Mouse (Mus musculus): Measurements from ENCODE around the gene Zbtb24. TPM values are rescaled to one million over a fixed set of nuclear protein-coding genes. Genes with fewer than 3 reads are reported as not detected.
"Not testable (repeated sequence)": the region's sequence is repeated elsewhere in the genome, so short reads cannot be mapped to it uniquely, and the experiment has no call there.

The Zbtb24 gene
- 13.8 and 13.9 TPM in 2 replicates for polyA plus RNA-seq (2016; fragmentation: Nextera tagmentation; extraction: Ambion mirVana)

- no peaks in the 10 kb centered on the region for H3K9me3 ChIP-seq
- H3K27me3 ChIP-seq (ENCODE audit: insufficient read depth, poor library complexity, severe bottlenecking), result no peaks in the 10 kb centered on the region
- peak; percentile 98 for DNase-seq (ENCODE audit: low spot score)
- peak within 1 kb of the TSS; percentile 84 for H3K4me3 ChIP-seq
- under 1% methylated on average over 49 of the region's 49 CpGs for WGBS
- peaks cover 16% of the 10 kb centered on the region for H3K4me1 ChIP-seq
- H3K36me3 ChIP-seq, result peaks cover 22% of the 10 kb centered on the region
- H3K27ac ChIP-seq, result peak within 1 kb of the TSS; percentile 87
These were observed at the start of gene Zbtb24 for GRCm38 (mm10) chr10:41450137-41450670. Zbtb24 (plus strand) TSS chr10:41450383.

GRCm38 (mm10) chr10:41401097-41401496, 49.1 kb upstream of the Zbtb24 start:
- Histone ChIP-seq H3K27ac (no peak overlapping the region), H3K4me3 (no peak overlapping the region), H3K27me3 (ENCODE audit: insufficient read depth, poor library complexity, severe bottlenecking) (no peaks in the 10 kb centered on the region), H3K9me3 (no peaks in the 10 kb centered on the region), H3K4me1 (peaks cover 6% of the 10 kb centered on the region), H3K36me3 (no peaks in the 10 kb centered on the region)
- DNase-seq (ENCODE audit: low spot score), result no peak
- WGBS, result 84% methylated on average over 3 of the region's 3 CpGs

- DNase-seq (ENCODE audit: low spot score), result no peak
- 59% methylated on average over 2 of the region's 2 CpGs for WGBS
- no peak overlapping the region for H3K27ac ChIP-seq
These were observed 46.8 kb upstream of the Zbtb24 start for GRCm38 (mm10) chr10:41403364-41403763.

GRCm38 (mm10) chr10:41403893-41404612, 46.1 kb upstream of the Zbtb24 start:
- 44% methylated on average over 3 of the region's 3 CpGs for WGBS
- Histone ChIP-seq H3K27me3 (ENCODE audit: insufficient read depth, poor library complexity, severe bottlenecking) (no peaks in the 10 kb centered on the region), H3K9me3 (no peaks in the 10 kb centered on the region), H3K4me1 (peaks cover 6% of the 10 kb centered on the region), H3K27ac (no peak overlapping the region), H3K4me3 (no peak overlapping the region), H3K36me3 (no peaks in the 10 kb centered on the region)
- DNase-seq (ENCODE audit: low spot score), result no peak

More at GRCm38 (mm10) chr10:41403364-41403763, 46.8 kb upstream of the Zbtb24 start:
- H3K4me3 ChIP-seq, result no peak overlapping the region
- no peaks in the 10 kb centered on the region for H3K9me3 ChIP-seq
- no peaks in the 10 kb centered on the region for H3K36me3 ChIP-seq
- peaks cover 6% of the 10 kb centered on the region for H3K4me1 ChIP-seq
- H3K27me3 ChIP-seq (ENCODE audit: insufficient read depth, poor library complexity, severe bottlenecking), result no peaks in the 10 kb centered on the region

GRCm38 (mm10) chr10:41410176-41410575, 40.0 kb upstream of the Zbtb24 start:
- not testable (repeated sequence) for H3K36me3 ChIP-seq; DNase-seq (ENCODE audit: low spot score); H3K9me3 ChIP-seq; H3K4me1 ChIP-seq; H3K27ac ChIP-seq; H3K27me3 ChIP-seq (ENCODE audit: insufficient read depth, poor library complexity, severe bottlenecking); H3K4me3 ChIP-seq
- WGBS, result 79% methylated on average over 4 of the region's 4 CpGs

- WGBS, result 94% methylated on average over 1 of the region's 1 CpGs
- DNase-seq (ENCODE audit: low spot score); H3K27ac ChIP-seq; H3K4me1 ChIP-seq; H3K27me3 ChIP-seq (ENCODE audit: insufficient read depth, poor library complexity, severe bottlenecking); H3K9me3 ChIP-seq; H3K4me3 ChIP-seq; H3K36me3 ChIP-seq: not testable (repeated sequence)
These were observed 39.4 kb upstream of the Zbtb24 start for GRCm38 (mm10) chr10:41410821-41411220.

GRCm38 (mm10) chr10:41413471-41413870, 36.7 kb upstream of the Zbtb24 start:
- H3K27ac ChIP-seq; H3K9me3 ChIP-seq; H3K36me3 ChIP-seq; DNase-seq (ENCODE audit: low spot score); H3K27me3 ChIP-seq (ENCODE audit: insufficient read depth, poor library complexity, severe bottlenecking); H3K4me1 ChIP-seq; H3K4me3 ChIP-seq: not testable (repeated sequence)
- 72% methylated on average over 1 of the region's 1 CpGs for WGBS

- H3K4me1 ChIP-seq; H3K9me3 ChIP-seq; H3K36me3 ChIP-seq; H3K4me3 ChIP-seq; H3K27ac ChIP-seq; DNase-seq (ENCODE audit: low spot score); H3K27me3 ChIP-seq (ENCODE audit: insufficient read depth, poor library complexity, severe bottlenecking): not testable (repeated sequence)
- WGBS, result 87% methylated on average over 2 of the region's 2 CpGs
These were observed 34.8 kb upstream of the Zbtb24 start for GRCm38 (mm10) chr10:41415368-41415767.

GRCm38 (mm10) chr10:41420496-41421200, 29.5 kb upstream of the Zbtb24 start:
- Histone ChIP-seq H3K27me3 (ENCODE audit: insufficient read depth, poor library complexity, severe bottlenecking) (no peaks in the 10 kb centered on the region), H3K36me3 (no peaks in the 10 kb centered on the region), H3K27ac (no peak overlapping the region), H3K4me1 (peaks cover 7% of the 10 kb centered on the region), H3K4me3 (no peak overlapping the region), H3K9me3 (no peaks in the 10 kb centered on the region)
- DNase-seq (ENCODE audit: low spot score), result no peak
- WGBS, result 54% methylated on average over 9 of the region's 9 CpGs

- DNase-seq (ENCODE audit: low spot score), result peak; percentile 20
- 84% methylated on average over 2 of the region's 2 CpGs for WGBS
- H3K36me3 ChIP-seq, result no peaks in the 10 kb centered on the region
- peaks cover 7% of the 10 kb centered on the region for H3K4me1 ChIP-seq
- no peak overlapping the region for H3K27ac ChIP-seq
- no peak overlapping the region for H3K4me3 ChIP-seq
- no peaks in the 10 kb centered on the region for H3K27me3 ChIP-seq (ENCODE audit: insufficient read depth, poor library complexity, severe bottlenecking)
- no peaks in the 10 kb centered on the region for H3K9me3 ChIP-seq
These were observed 26.5 kb upstream of the Zbtb24 start for GRCm38 (mm10) chr10:41423681-41424080.

GRCm38 (mm10) chr10:41426368-41426767, 23.8 kb upstream of the Zbtb24 start:
- no peaks in the 10 kb centered on the region for H3K27me3 ChIP-seq (ENCODE audit: insufficient read depth, poor library complexity, severe bottlenecking)
- H3K4me1 ChIP-seq, result no peaks in the 10 kb centered on the region
- H3K9me3 ChIP-seq, result no peaks in the 10 kb centered on the region
- H3K4me3 ChIP-seq, result no peak overlapping the region
- peak; percentile 64 for DNase-seq (ENCODE audit: low spot score)
- H3K27ac ChIP-seq, result no peak overlapping the region
- WGBS, result 51% methylated on average over 6 of the region's 6 CpGs
- H3K36me3 ChIP-seq, result no peaks in the 10 kb centered on the region

- no peak overlapping the region for H3K4me3 ChIP-seq
- no peaks in the 10 kb centered on the region for H3K4me1 ChIP-seq
- H3K36me3 ChIP-seq, result no peaks in the 10 kb centered on the region
- peak; percentile 76 for DNase-seq (ENCODE audit: low spot score)
- peaks cover 7% of the 10 kb centered on the region for H3K27me3 ChIP-seq (ENCODE audit: insufficient read depth, poor library complexity, severe bottlenecking)
- 25% methylated on average over 4 of the region's 4 CpGs for WGBS
- no peak overlapping the region for H3K27ac ChIP-seq
- H3K9me3 ChIP-seq, result no peaks in the 10 kb centered on the region
These were observed 15.6 kb upstream of the Zbtb24 start for GRCm38 (mm10) chr10:41434624-41435023.

- Histone ChIP-seq H3K4me1 (no peaks in the 10 kb centered on the region), H3K36me3 (no peaks in the 10 kb centered on the region), H3K27ac (no peak overlapping the region), H3K4me3 (no peak overlapping the region), H3K27me3 (ENCODE audit: insufficient read depth, poor library complexity, severe bottlenecking) (peaks cover 7% of the 10 kb centered on the region), H3K9me3 (no peaks in the 10 kb centered on the region)
- WGBS, result 23% methylated on average over 3 of the region's 3 CpGs
- DNase-seq (ENCODE audit: low spot score), result peak; percentile 72
These were observed 15.0 kb upstream of the Zbtb24 start for GRCm38 (mm10) chr10:41435141-41435540.
